Comparison of ENCODE assay signal across 26 mouse cellular contexts in genomic region chr16:11507188-11507731, GRCm38 (mm10).
DNase-seq lines count a peak whose midpoint lies in the region; ATAC-seq and TF ChIP-seq lines count a peak whose summit lies in the region.
"Had no signal": no experiment of that assay in that cellular context is flagged by ENCODE, and none has a peak within 500 bp of the region (broad histone marks: within the 10 kb centered on the region; RNA-seq: fewer than 3 reads in every experiment).

No protein-coding gene starts in this region.

- H3K27ac ChIP-seq in kidney, postnatal 0 days = 0 out of 2 replicates have a peak overlapping the region, but pooled peaks have one; percentile 19
- H3K27ac ChIP-seq in lung, embryonic 15.5 days = no peak overlapping the region
- H3K27ac ChIP-seq in embryonic facial prominence, embryonic 15.5 days (replicated peaks) = no peak overlapping the region
- H3K27ac ChIP-seq: forebrain, embryonic 10.5 days; forebrain, embryonic 15.5 days; hindbrain, embryonic 12.5 days; hindbrain, postnatal 0 days; intestine, embryonic 15.5 days; macrophage; midbrain, embryonic 13.5 days had no signal

- peaks cover 20% of the 10 kb centered on the region for H3K4me1 ChIP-seq in kidney, postnatal 0 days (replicated peaks; ENCODE audit: insufficient read depth, low read length)
- peaks cover 10% of the 10 kb centered on the region; the same call in 1 of the 2 replicates for H3K4me1 ChIP-seq in lung, embryonic 15.5 days
- H3K4me1 ChIP-seq in embryonic facial prominence, embryonic 15.5 days = peaks cover 15% of the 10 kb centered on the region
- H3K4me1 ChIP-seq: forebrain, embryonic 10.5 days had no signal

- H3ac ChIP-seq in myocyte (ENCODE audit: control insufficient read depth, insufficient read length) = no peak overlapping the region

- no peaks in the 10 kb centered on the region for H3K27me3 ChIP-seq in kidney, postnatal 0 days (ENCODE audit: insufficient read depth, low read length)
- H3K27me3 ChIP-seq in lung, embryonic 15.5 days = no peaks in the 10 kb centered on the region
- no peaks in the 10 kb centered on the region for H3K27me3 ChIP-seq in embryonic facial prominence, embryonic 15.5 days
- H3K27me3 ChIP-seq in myocyte (ENCODE audit: control insufficient read depth, insufficient read depth, insufficient read length) = no peaks in the 10 kb centered on the region
- H3K27me3 ChIP-seq: forebrain, embryonic 15.5 days; hindbrain, embryonic 12.5 days; intestine, embryonic 15.5 days; midbrain, embryonic 13.5 days had no signal

- 55% methylated on average over 9 of the region's 9 CpGs for WGBS in kidney, postnatal 0 days
- 49% methylated on average over 9 of the region's 9 CpGs for WGBS in lung, embryonic 15.5 days
- 33% methylated on average over 9 of the region's 9 CpGs for WGBS in embryonic facial prominence, embryonic 15.5 days

- no peak overlapping the region for H3K9ac ChIP-seq in kidney, postnatal 0 days (ENCODE audit: low read depth, low read length)
- H3K9ac ChIP-seq in lung, embryonic 15.5 days = no peak overlapping the region
- no peak overlapping the region for H3K9ac ChIP-seq in embryonic facial prominence, embryonic 15.5 days
- H3K9ac ChIP-seq: forebrain, embryonic 15.5 days; hindbrain, embryonic 12.5 days; intestine, embryonic 15.5 days; midbrain, embryonic 13.5 days had no signal

- no peak overlapping the region for H3K4me3 ChIP-seq in kidney, postnatal 0 days (replicated peaks; ENCODE audit: low read depth, low read length)
- no peak overlapping the region for H3K4me3 ChIP-seq in lung, embryonic 15.5 days
- no peak overlapping the region for H3K4me3 ChIP-seq in embryonic facial prominence, embryonic 15.5 days (replicated peaks)
- H3K4me3 ChIP-seq in myocyte = no peak overlapping the region
- H3K4me3 ChIP-seq: forebrain, embryonic 10.5 days; forebrain, embryonic 15.5 days; hindbrain, embryonic 12.5 days; intestine, embryonic 15.5 days; midbrain, embryonic 13.5 days had no signal

- H3K36me3 ChIP-seq in kidney, postnatal 0 days (ENCODE audit: insufficient read depth, low read length) = no peaks in the 10 kb centered on the region
- H3K36me3 ChIP-seq in lung, embryonic 15.5 days = no peaks in the 10 kb centered on the region
- no peaks in the 10 kb centered on the region for H3K36me3 ChIP-seq in embryonic facial prominence, embryonic 15.5 days
- no peaks in the 10 kb centered on the region for H3K36me3 ChIP-seq in myocyte (ENCODE audit: control insufficient read depth, insufficient read depth)
- H3K36me3 ChIP-seq: forebrain, embryonic 10.5 days; forebrain, embryonic 15.5 days; intestine, embryonic 15.5 days had no signal

- no peak overlapping the region for H3K4me2 ChIP-seq in kidney, postnatal 0 days (ENCODE audit: low read length)
- H3K4me2 ChIP-seq in lung, embryonic 15.5 days = no peak overlapping the region
- H3K4me2 ChIP-seq in embryonic facial prominence, embryonic 15.5 days (replicated peaks) = no peak overlapping the region
- no peak overlapping the region for H3K4me2 ChIP-seq in myocyte (ENCODE audit: low read depth)
- H3K4me2 ChIP-seq: forebrain, embryonic 15.5 days; heart, embryonic 11.5 days; hindbrain, embryonic 12.5 days; intestine, embryonic 15.5 days; liver, embryonic 11.5 days; midbrain, embryonic 13.5 days had no signal

- H3K9me3 ChIP-seq in kidney, postnatal 0 days (replicated peaks; ENCODE audit: low read length) = no peaks in the 10 kb centered on the region
- H3K9me3 ChIP-seq in lung, embryonic 15.5 days = no peaks in the 10 kb centered on the region
- no peaks in the 10 kb centered on the region for H3K9me3 ChIP-seq in embryonic facial prominence, embryonic 15.5 days (replicated peaks)
- H3K9me3 ChIP-seq: forebrain, embryonic 10.5 days; forebrain, embryonic 15.5 days; hindbrain, embryonic 12.5 days; intestine, embryonic 15.5 days; midbrain, embryonic 13.5 days had no signal

- no peak for TF ChIP-seq CTCF in kidney, postnatal 0 days (IDR thresholded peaks at IDR 0.05; ENCODE audit: low read depth)

- no peak for TF ChIP-seq POLR2A in myocyte (IDR thresholded peaks at IDR 0.05; ENCODE audit: insufficient read length, low read depth)

- ATAC-seq in kidney, postnatal 0 days (replicated peaks; ENCODE audit: low FRiP score, low read depth) = no peak
- peak; percentile 80 for ATAC-seq in lung, embryonic 15.5 days (ENCODE audit: borderline replicate concordance, extremely low read depth, low FRiP score, low TSS enrichment)
- 0 out of 2 replicates have a peak, but pooled peaks have one; percentile 40 for ATAC-seq in embryonic facial prominence, embryonic 15.5 days (ENCODE audit: insufficient number of reproducible peaks, low FRiP score, low TSS enrichment, low read depth)
- ATAC-seq: forebrain, embryonic 15.5 days; hindbrain, postnatal 0 days; intestine, embryonic 15.5 days; midbrain, embryonic 13.5 days had no signal

- no peaks in the 10 kb centered on the region for H3K79me2 ChIP-seq in myocyte (ENCODE audit: control insufficient read depth, insufficient read depth)

- DNase-seq in kidney, postnatal 0 days (ENCODE audit: low spot score) = peak; percentile 61
- no peak for DNase-seq in kidney, adult 8-10 months
- no peak for DNase-seq in lung, postnatal 25 days (ENCODE audit: low spot score)
- no peak for DNase-seq in cerebellum, adult 18-20 months
- no peak for DNase-seq in spleen, postnatal 36 days (ENCODE audit: low spot score in 2 of 2)
- DNase-seq: adrenal gland, postnatal 25 days; B cell, adult 2 months; cerebellum, adult 11-12 months; cerebellum, postnatal 14 days; gastrocnemius, postnatal 36 days; heart, adult 18-20 months; heart, postnatal 36 days; layer of hippocampus, postnatal 36 days; right cerebral cortex, postnatal 25 days had no signal

TF ChIP-seq in myocyte, 11 proteins besides CTCF, POLR2A, EP300 and RAD21:
- TF ChIP-seq CEBPB (IDR thresholded peaks at IDR 0.05; ENCODE audit: insufficient read depth, poor library complexity, severe bottlenecking) (no peak), USF1 (IDR thresholded peaks at IDR 0.05; ENCODE audit: low read depth) (no peak), MYOG (IDR thresholded peaks at IDR 0.05; ENCODE audit: control insufficient read depth in 1 of 3, insufficient read depth in 1 of 3, insufficient read length in 2 of 3, low read depth in 2 of 3) (peak in 1 of 3 experiments; percentile 83), POLR2AphosphoS2 (IDR thresholded peaks at IDR 0.05; ENCODE audit: insufficient read length, low read depth) (no peak), REST (IDR thresholded peaks at IDR 0.05; ENCODE audit: insufficient read depth, insufficient read length) (no peak), TCF12 (IDR thresholded peaks at IDR 0.05; ENCODE audit: insufficient read depth, poor library complexity, severe bottlenecking) (peak; percentile 28), TCF3 (IDR thresholded peaks at IDR 0.05; ENCODE audit: insufficient read length, low read depth) (no peak), SRF (IDR thresholded peaks at IDR 0.05; ENCODE audit: control insufficient read depth, insufficient read length, low read depth) (no peak), MAX (IDR thresholded peaks at IDR 0.05; ENCODE audit: low read depth) (no peak), E2F4 (IDR thresholded peaks at IDR 0.05; ENCODE audit: insufficient read depth) (no peak), MYOD1 (IDR thresholded peaks at IDR 0.05; ENCODE audit: control insufficient read depth in 1 of 3, insufficient read length in 2 of 3, low read depth in 2 of 3) (peak; percentile 52 to 80 (median 78))
